Mouse (Mus musculus) CD8-positive naive resting alpha-beta T cell, adult 57 days (primary cell): ENCODE measurements around the gene Ndufaf5. TPM values are rescaled to one million over a fixed set of nuclear protein-coding genes. Genes with fewer than 3 reads are reported as not detected.

Source experiments
- total RNA-seq: library from RNA; stranded (reverse); gene quantifications from one replicate; pipeline ENCODE4 v1.2.4, GENCODE M21; 2023

Ndufaf5 gene
- total RNA-seq: 15.9 TPM

GRCm38 (mm10) chr2:140170127-140170802 lies at the start of gene Ndufaf5, which contains the start of gene Esf1:
Ndufaf5 (plus strand) TSS chr2:140170649.
Esf1 (minus strand) TSS chr2:140170564.

GRCm38 (mm10) chr2:140151743-140152142 lies 18.7 kb upstream of the Ndufaf5 start, which contains the start of gene Gm17374:
Gm17374 (plus strand) TSS chr2:140152043.

Other genes starting within 250 kb of the Ndufaf5 start
- 20.9 TPM for gene Tasp1, start 103.8 kb upstream of the Ndufaf5 start, total RNA-seq
- not detected for gene Gm17374, start 18.6 kb upstream of the Ndufaf5 start, total RNA-seq
- gene Esf1, start 85 bp upstream of the Ndufaf5 start, total RNA-seq: 44.2 TPM
- not detected for gene Sel1l2, start 219.1 kb downstream of the Ndufaf5 start, total RNA-seq
- 0.52 TPM for gene Macrod2, start 224.7 kb downstream of the Ndufaf5 start, total RNA-seq